Mouse (Mus musculus) lung, postnatal 25 days (tissue): ENCODE data around the gene Prss54.
"Not testable (repeated sequence)": the region's sequence is repeated elsewhere in the genome, so short reads cannot be mapped to it uniquely, and the experiment has no call there.

ENCODE experiments used
- DNase-seq: peaks from one replicate; pipeline ENCODE4 v3.0.0; 2022; ENCODE audit warnings: low spot score

The Prss54 gene

DNA sequence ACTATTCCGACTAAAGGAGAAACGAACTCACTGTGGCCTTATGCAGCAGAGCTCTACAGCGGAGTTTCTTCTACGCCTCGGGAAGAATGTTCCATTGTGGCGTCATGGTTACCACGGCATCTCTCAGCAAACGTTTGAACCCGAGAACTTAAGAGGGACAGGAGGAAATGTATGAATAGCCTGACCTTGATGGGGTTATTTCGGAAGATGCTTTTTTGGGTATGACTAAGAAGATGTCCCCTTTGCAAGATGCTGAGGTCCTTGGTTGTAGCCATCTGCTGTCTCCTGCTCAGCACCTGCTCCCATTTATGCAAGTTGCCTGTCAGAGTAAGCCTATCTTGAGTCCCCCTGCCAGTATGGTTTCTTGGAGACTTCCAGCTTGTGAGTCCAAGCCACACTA, at the start of gene Prss54:
Prss54 (minus strand) TSS at position 101 of the 400 bp plus-strand sequence.
- no peak for DNase-seq

DNA sequence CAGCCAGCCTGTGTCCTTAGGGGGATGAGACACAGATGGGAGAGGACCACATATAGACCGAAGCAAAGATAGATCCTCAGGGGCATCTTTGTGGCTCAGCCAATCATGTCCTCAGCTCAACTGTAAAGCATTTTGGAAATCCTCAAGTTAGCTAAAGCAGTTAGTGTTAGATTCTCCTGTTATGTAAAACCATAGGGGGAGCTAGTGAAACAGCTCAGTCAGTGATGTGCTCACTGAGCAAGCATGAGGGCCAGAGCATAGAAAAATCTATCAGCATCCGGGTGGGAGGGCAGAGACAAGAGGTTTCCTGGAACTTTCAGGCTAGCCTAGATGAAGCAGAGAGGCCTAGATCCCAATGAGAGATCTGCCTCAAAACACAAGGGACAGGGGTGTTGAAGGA, 48.7 kb upstream of the Prss54 start:
- DNase-seq: no peak

DNA sequence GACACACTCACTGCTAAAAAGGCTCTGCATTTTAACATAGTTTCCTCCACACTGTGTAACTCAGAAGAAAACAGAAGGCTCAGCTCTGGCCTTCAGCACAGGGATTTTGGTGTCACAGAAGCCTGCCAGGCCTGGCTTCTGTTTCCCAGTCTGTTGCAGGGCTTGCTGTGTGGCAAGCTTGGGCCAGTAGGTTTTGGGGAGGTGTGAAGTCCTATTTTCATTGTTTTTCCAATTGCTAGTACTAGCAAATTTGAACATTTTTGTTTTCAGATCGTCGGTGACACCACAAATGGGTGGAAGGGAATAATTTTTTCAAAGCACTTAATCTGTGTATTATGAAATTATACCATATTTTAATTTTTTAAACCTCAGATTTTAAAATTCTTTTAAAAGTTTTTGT, 43.9 kb upstream of the Prss54 start:
- DNase-seq: no peak

DNA sequence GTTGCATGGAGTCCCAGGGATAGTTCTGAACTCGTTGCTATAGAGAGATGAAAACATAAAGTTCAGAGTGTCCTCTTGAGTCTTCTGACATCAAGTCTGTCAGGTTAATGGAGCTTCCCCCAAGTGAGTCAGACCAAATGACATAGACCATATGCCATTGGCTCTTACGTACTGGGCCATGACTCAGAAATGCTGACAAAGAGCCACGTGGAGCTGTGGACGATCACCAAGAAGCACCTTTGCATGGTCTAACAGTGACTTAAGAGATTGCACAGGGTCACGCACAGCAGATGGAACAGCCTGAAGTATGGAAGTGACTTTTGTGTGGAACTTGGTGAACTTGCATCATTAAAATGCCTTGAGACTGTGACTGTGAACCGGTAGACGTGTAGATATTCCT, 40.2 kb upstream of the Prss54 start:
- no peak for DNase-seq

DNA sequence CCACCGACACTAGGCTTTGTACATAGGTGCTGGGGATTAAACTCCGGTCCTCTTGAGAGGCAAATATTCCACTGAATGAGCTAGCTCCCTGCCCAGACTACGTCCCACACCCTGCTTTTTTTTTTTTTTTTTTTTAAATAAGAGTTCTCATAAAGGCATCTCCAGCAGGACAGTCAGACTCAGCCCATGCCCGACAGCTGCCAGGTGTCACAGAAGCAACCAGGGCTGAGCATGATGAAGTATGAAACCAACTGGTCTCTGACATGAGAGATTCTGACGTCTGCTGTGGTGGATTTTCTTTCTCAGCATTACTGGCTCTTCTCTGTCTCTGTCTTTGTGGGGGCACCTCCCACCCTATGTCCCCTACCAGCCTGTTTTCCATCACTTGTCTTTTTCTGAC, 35.6 kb upstream of the Prss54 start:
- DNase-seq: no peak

DNA sequence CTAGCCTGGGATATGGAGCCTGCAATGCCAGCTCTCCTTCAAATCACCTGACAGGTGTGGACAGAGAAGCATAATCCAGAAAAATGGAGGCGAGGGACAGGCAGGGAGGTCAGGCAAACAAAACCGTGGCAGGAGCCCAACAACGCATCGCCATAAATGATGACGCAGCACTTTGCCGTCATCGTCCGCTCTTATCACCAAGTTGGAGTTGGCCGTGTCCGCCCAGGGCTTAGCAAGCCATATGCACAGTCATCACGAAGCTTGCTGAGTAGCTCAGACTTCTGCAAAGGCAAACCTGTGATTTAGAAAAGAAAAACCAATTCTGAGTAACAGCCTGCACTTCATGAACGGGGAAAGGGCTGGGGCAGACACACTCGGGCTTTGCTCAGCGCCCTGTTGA, 34.6 kb upstream of the Prss54 start:
- DNase-seq: no peak

DNA sequence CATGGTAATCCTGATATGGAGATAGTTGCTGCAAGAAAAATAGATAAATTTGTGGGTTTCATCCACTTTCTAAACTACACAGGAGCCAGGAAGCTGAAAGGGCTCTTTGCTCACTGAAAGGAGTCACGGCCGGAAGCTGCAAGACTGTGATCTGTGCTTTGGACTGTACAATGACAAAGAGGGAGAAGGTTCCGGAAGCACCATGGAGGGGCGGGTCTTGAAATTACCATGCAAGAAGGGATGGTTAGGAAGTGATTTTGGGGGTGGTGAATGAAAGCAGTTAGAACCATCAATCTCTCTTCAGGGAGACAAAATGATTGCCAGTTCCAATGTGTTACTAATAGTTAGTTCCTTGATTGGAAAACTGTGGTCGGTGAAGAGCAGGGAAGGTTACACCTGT, 33.3 kb upstream of the Prss54 start:
- DNase-seq: no peak

DNA sequence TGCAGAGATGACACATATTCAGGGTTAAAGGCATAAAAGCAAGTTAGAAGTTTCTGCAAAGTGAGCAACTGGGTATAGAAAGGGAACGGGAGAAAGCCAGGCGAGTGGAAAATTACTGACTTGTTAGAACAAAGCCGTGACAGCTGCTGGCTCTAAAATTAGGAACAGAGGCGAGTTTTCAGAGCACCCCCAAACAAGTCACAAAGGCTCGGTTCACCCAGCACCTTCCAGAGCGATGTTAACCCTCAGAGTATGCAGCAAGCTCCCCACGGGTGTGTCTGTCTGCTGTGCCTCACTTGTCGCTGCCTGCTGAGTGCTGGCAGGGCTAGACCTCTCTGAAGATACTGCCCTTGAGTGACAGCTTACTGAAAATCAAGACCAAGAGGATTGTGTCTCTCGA, 31.1 kb upstream of the Prss54 start:
- no peak for DNase-seq

DNA sequence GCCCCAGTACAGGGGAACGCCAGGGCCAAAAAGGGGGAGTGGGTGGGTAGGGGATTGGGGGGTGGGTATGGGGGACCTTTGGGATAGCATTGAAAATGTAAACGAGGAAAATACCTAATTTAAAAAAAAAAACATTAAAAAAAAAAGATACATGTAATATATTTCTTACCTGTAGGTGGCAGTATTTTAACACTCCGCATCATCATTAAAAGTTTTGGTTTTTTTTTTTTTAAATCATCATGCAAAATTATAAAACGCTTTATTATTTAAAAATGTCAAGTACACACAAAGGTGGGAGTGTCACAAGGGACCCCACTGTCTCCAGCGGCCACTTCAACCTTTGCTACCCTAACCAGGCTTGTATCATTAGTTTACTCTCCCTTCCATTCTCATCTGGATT, 30.4 kb upstream of the Prss54 start:
- not testable (repeated sequence) for DNase-seq

DNA sequence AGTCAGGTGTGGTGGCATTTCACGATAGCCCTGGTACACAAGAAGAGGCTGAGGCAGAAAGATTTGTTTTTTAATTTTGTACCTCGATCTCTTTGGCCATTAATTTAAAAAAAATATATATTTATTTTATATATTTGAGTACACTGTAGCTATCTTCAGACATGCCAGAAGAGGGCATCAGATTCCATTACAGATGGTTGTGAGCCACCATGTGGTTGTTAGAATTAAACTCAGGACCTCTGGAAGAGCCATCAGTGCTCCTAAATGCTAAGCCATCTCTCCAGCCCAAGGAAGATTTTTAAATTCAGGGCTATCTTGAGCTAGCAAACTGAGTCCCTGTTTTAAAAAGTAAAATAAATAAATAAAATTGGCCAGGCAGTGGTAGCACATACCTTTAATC, 26.0 kb upstream of the Prss54 start:
- DNase-seq: no peak

DNA sequence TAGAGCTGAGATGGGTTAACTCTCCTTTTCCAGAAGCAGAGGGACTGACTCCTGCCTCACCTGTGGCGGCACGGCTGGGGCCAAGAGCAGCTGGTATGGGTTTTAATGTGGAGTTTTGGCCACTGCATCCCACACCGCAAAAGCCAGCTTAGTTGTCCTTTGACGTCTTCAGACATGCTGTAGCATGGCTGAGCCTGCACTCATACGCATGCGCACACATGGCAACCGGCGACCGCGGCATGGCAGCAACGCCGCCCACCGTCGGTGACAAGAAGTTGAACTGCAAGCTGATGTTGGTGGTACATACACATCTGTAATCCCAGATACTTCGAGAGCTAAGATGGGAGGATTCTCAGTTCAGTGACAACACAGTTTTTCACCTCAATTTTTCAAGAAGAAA, 25.2 kb upstream of the Prss54 start:
- no peak for DNase-seq

DNA sequence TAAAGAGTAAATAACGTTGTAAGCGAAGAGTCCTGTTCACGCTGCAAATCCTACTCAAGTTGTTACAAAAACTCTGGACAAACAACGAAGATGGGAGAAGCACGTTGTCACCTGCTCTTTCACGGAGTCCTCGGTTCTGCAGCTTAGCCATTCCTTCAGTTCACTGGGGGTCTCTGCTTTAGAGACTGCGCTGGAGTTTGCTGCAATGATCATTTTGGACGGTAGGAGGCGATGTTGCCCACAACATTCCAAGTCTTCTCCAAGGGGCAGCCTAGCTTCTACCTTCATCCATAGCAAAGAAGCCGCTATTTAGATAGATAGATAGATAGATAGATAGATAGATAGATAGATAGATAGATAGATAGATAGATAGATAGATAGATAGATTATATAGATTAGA, 23.7 kb upstream of the Prss54 start:
- DNase-seq: peak; percentile 7

DNA sequence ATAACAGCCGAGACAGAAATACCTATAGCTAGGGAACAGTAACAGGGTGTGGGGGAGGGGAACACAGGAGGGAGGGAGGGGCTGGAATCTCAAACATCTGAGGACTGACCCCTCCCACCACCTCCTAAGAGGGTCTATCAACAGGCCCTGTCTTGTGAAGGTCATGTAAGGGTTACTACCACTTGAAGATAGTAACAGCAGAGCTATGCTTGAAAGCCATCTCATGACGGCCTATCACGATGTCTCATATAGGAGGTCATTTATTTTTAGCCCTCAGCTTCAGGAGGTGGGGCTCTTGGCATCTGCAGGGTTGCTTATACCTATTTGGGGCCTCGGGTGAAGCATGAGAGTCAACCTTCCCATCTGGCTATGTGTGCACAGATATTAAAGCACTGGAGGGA, 20.7 kb upstream of the Prss54 start:
- no peak for DNase-seq

DNA sequence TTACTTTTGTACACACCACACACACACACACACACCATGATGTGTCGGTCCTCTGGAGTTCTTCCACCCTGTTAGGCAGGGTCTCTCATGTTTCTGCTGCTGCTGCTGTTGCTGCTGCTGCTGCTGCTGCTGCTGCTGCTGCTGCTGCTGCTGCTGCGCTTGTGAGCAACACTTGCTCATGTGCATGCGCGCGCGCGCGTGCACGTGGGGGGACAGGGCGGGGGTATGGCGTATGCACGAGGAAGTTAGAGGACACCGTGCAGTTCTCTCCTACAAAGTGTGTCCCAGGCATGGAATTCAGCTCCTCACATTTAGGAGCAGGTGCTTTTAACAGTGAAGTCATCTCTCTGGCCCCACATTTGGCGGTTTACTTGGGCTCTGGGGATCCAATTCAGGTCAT, 19.0 kb upstream of the Prss54 start:
- DNase-seq: no peak

DNA sequence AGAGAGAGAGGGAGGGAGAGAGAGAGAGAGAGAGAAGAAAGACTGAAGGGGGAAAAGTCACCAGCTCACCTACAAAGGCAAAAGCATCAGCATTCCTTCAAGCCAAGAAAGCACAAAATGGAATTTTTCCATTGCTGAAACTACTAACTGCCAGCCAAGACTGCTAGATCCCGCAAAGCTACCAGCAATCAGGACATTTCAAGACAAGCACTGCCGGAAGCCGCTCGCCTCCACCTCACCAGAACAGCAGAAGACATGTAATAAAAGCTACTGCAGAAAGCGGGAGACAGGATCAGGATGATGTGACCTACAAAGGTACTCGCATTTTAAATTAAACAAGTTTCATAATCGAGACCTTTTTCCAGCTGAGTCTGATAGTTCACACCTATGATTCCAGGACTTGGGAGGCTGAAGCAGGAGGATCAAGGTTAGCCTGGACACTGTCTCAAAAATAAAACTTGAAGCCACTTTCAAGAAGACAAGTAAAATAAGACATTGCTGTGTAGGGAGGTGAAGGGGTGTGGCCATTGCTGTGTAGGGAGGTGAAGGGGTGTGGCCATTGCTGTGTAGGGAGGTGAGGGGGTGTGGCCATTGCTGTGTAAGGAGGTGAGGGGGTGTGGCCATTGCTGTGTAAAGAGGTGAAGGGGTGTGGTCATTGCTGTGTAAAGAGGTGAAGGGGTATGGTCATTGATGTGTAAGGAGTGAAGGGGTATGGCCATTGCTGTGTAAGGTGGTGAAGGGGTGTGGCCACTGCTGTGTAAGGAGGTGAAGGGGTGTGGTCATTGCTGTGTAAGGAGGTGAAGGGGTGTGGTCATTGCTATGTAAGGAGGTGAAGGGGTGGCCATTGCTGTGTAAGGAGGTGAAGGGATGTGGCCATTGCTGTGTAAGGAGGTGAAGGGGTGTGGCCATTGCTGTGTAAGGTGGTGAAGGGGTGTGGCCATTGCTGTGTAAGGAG, 17.6 kb upstream of the Prss54 start:
- no peak for DNase-seq

DNA sequence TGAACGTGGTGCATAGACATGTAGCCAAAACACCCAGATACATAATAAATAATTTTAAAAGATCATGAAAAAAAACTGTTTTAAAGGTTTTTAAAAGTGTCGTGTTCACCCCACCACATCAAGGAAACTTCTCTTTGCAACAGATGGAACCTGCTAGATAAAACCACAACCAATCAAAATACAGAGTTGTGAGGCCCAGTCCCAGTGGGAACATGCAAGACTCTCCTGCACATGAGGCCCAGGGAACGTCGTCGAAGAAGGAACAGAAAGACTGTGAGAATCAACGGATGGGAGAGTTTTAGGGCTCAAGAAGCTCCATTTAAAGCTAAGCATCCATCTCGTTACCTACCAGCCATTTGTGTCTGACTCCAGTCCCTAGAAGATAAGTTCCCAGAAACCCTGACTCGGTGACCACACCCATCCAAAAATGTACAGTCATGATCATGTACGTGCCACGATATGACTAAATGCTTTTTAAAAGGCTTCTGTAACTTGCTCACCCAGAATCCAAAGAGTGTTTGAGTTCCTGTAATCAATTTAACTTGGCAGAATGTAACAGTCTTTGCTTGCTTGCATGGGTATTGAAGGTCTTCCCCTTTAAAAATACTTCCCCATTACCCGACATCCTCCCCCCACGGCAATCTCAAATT, 16.1 kb upstream of the Prss54 start:
- no peak for DNase-seq

DNA sequence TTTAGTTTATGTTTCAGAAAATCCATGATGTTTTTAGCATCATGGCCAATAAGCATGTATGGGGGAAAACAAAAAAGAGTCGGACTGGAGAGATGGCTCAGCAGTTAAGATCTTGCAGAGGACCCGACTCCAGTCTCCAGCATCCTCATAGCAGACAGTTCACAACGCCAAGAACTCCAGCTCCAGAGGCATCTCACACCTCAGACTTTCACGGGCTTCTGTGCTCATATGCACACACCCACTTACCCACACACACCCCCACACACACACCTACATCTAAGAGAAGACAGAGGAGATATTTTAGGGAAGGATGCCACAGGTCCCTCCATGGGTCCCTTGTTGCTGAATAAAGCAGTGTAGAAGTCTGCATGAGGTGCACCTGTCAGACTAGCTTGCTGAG, 14.4 kb upstream of the Prss54 start:
- no peak for DNase-seq

DNA sequence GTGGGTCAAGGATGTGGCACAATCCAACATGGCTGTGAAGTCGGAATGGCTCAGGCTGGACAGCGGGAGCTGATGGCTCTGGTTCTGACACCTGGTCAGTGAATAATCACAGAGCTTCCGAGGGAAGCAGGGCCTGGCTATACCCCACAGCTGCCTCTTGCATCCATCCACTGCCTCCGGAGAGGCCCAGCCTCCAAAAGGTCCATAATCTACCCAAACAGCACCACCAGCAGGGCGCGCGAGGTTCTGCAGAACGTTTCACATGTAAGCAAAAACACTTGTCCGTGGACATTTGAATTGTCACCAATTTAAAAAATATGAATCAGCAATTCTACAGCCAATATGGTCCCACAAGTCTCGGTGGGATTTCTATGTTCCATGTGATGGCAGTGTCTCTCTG, 13.1 kb upstream of the Prss54 start:
- no peak for DNase-seq

DNA sequence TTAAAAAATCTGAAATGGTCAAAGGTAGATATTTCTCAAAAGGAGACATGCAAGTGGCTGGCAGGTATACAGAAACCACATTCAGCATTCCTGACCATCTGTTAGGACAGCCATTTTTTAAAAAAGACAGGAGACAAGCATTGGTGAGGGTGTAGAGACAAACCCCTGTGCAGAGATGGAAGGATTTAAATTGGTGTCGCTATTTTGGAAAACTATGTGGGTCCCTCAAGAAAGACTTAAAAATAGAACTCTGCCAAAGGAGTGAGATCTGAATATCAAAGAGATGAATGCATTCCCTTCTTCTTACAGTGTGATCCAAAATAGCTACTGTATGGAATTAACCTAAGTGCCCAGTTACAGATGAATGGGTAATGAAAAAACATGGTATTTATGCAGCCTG, 11.2 kb upstream of the Prss54 start:
- no peak for DNase-seq

DNA sequence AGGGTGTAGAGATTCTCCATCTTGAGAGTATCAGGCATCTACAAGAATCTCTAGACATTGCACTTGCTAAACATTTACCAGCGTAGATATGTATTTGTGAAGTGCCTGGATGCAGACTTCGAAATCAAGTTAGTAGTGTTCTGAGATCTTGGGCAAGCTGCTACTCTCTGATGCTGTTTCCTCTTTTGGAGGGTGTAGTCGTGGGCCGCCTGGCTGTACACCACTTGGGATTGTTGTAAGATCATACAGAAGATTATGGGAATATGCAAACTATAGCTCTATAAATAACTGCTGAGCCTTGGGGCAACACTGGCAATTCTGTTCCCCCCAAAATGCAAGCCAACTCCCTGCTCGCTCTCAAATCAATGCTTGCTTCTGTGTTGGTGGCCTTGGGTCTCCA, 3.0 kb downstream of the Prss54 start:
- no peak for DNase-seq

DNA sequence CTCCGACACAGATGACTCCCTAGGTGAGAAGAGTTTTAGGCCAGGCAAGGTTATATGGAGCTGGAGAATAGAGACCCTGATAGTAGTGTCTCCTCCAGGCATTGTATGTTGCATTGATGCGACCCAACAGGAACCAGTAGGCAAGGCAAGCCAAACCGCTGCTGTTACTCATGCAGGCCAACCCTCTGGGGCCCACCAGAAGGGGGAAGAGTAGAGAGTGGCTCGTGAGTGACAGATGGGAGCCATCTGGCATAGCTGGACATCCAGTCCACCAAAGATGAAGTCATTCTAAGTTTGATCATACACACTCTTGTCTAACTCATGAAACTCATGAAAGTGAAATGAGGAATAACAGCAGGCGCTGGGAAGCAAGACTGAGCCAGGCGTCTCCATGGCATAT, 9.3 kb downstream of the Prss54 start:
- DNase-seq: peak; percentile 6

DNA sequence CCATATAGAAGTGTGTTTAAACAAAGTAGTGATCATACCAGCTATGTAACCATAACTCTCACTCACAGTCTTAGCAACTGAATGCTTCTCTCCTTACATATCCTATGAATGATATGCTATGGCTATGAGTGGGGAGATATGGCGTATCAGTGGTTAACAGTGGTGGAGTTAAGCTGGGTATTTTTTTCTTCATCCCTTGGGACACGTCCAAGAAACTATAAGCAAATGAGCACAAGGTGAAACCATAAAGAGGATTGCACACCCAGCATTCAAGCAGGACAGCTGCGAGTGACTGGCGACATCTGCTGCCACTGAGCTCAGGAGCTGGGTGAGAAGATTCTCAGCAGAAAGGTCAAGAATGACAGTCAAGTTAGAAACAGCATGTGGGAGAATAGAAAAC, 9.9 kb downstream of the Prss54 start:
- no peak for DNase-seq

DNA sequence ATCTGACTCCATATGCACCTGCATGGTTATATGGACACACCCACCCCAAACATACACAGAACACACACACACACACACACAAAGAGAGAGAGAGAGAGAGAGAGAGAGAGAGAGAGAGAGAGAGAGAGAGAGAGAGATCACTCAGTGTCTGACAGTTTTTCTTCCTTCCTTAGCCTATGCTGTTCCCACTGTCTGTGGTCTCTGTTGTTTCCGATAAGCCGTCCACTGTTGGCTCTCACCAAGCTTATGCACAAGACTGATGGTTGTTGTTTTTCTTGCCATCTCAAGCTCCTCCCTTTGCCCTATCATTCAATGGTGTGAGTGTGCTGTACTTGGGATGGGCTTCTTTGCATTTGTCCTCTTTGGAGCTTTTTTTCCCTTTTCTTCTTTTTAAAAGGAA, 20.2 kb downstream of the Prss54 start:
- no peak for DNase-seq

DNA sequence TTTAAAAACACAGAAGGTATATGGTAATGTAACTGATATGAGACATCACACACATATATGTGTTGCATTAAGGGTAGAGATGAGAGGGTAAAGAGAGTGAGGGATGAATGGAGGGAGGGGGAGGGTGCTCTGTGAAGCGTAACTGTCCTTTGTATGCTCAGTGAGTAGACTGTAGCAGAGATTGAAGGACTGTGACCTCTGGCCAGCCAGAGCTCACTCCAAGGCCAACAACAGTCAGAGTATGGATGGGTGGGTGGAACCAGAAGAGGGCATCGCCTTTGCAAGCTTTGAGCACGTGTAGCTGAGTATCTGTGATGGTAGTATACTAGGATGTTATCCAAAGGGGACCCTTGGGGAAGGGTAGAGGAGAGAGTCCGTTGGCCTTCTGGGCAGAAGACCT, 24.6 kb downstream of the Prss54 start:
- DNase-seq: no peak
